ENCODE assay signal across 30 mouse cellular contexts in genomic region chr2:66463916-66464315, GRCm38 (mm10). TPM values are rescaled to one million over a fixed set of nuclear protein-coding genes. Genes with fewer than 3 reads are reported as not detected.
"Had no signal": no experiment of that assay in that cellular context is flagged by ENCODE, and none has a peak within 500 bp of the region (broad histone marks: within the 10 kb centered on the region; RNA-seq: fewer than 3 reads in every experiment).

No protein-coding gene starts in this region.

- H3K27ac ChIP-seq: heart, adult 2 months; heart, embryonic 13.5 days; heart, embryonic 15.5 days; hindbrain, embryonic 13.5 days; hindbrain, embryonic 15.5 days; hindbrain, postnatal 0 days; kidney, postnatal 0 days; limb, embryonic 13.5 days; limb, embryonic 15.5 days; liver, embryonic 12.5 days; liver, embryonic 14.5 days had no signal

- H3K27me3 ChIP-seq: heart, embryonic 13.5 days; heart, embryonic 15.5 days; hindbrain, embryonic 13.5 days; hindbrain, embryonic 15.5 days; kidney, embryonic 15.5 days; limb, embryonic 13.5 days; limb, embryonic 15.5 days; liver, embryonic 12.5 days had no signal

- H3K9ac ChIP-seq: heart, embryonic 13.5 days; heart, embryonic 15.5 days; hindbrain, embryonic 13.5 days; hindbrain, embryonic 15.5 days; kidney, embryonic 15.5 days; limb, embryonic 13.5 days; limb, embryonic 15.5 days; liver, embryonic 12.5 days; liver, embryonic 14.5 days had no signal

- H3K4me1 ChIP-seq: heart, embryonic 13.5 days; heart, embryonic 15.5 days; hindbrain, embryonic 13.5 days; hindbrain, embryonic 15.5 days; kidney, embryonic 15.5 days; limb, embryonic 13.5 days; limb, embryonic 15.5 days; liver, embryonic 12.5 days had no signal

- ATAC-seq: hindbrain, postnatal 0 days; intestine, embryonic 16.5 days; liver, embryonic 12.5 days had no signal

- H3K36me3 ChIP-seq: heart, embryonic 13.5 days; heart, embryonic 15.5 days; hindbrain, embryonic 13.5 days; hindbrain, embryonic 15.5 days; kidney, embryonic 15.5 days; limb, embryonic 13.5 days; limb, embryonic 15.5 days; liver, embryonic 12.5 days had no signal

- DNase-seq: gastrocnemius, postnatal 14 days; gastrocnemius, postnatal 36 days; heart, adult 11 months; heart, adult 2 months; heart, postnatal 14 days; heart, postnatal 36 days; kidney, adult 11 months; kidney, adult 2 months; kidney, adult 9 months; kidney, postnatal 14 days; kidney, postnatal 36 days; layer of hippocampus, adult 9-11 months; lung, adult 18-20 months had no signal

- H3K4me3 ChIP-seq: heart, adult 2 months; heart, embryonic 13.5 days; heart, embryonic 15.5 days; hindbrain, embryonic 13.5 days; hindbrain, embryonic 15.5 days; kidney, embryonic 15.5 days; limb, embryonic 13.5 days; limb, embryonic 15.5 days; liver, embryonic 12.5 days had no signal

- H3K4me2 ChIP-seq: heart, embryonic 11.5 days; heart, embryonic 13.5 days; heart, embryonic 15.5 days; hindbrain, embryonic 13.5 days; hindbrain, embryonic 15.5 days; kidney, embryonic 15.5 days; limb, embryonic 13.5 days; limb, embryonic 15.5 days; liver, embryonic 12.5 days had no signal

- H3K9me3 ChIP-seq: heart, embryonic 13.5 days; heart, embryonic 15.5 days; hindbrain, embryonic 13.5 days; hindbrain, embryonic 15.5 days; kidney, embryonic 15.5 days; limb, embryonic 15.5 days; liver, embryonic 12.5 days had no signal

RNA-seq across cellular contexts. Expression of gene Scn1a, which starts 23.3 kb away (rescaled TPM):
- total RNA-seq: heart, postnatal 36 days; hematopoietic stem cell, adult 5-6 weeks; liver, adult 2 months had no signal
- polyA plus RNA-seq: large intestine, adult 2 months; liver, adult 2 months; liver, embryonic 12.5 days; liver, embryonic 16.5 days had no signal
